Mouse (Mus musculus): ENCODE measurements around the gene Cactin.

Cactin gene

DNA sequence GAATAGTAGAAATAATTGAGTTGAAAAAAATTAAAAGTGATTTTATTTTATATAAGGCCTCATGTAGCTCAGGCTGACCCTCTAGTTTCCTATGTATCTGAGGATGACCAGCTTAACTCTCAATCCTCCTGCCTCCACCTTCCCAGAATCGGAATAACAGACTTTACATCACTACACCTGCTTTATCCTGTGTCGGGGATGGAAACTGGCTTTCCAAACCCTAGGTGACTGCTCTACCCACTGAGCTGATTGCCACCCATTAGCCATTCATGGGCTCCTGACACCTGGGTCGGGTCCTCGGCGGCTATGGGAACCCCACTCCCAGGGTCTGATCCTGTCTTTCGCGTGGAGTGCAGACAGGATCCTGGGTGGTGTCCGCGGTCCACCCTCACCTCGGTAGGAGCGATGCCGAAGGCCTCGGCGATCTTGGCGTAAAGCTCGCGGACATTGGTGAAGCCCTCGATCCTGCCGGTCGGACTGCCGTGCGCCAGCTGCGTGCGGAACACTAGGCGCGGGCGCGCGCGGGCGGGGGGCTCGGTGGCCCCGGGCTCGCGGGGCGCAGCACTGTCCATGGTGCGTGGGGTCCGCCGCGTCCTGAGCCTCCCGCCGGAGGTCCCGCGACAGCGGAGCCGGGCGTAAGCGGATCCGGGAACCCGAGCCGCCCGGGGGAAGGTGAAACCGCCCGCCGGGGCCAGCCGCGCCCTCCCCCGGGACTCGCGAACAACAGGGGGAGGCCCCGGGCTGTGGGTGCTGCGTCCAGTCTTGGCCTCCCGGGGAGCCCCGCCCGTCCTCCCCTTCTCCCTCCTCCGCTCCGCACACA lies 22.0 kb downstream of the Cactin start, which contains the start of gene Gipc3:
Gipc3 (minus strand) TSS at position 581 of the 820 bp plus-strand sequence.
- DNase-seq (ENCODE audit: low read depth): no peak

DNA sequence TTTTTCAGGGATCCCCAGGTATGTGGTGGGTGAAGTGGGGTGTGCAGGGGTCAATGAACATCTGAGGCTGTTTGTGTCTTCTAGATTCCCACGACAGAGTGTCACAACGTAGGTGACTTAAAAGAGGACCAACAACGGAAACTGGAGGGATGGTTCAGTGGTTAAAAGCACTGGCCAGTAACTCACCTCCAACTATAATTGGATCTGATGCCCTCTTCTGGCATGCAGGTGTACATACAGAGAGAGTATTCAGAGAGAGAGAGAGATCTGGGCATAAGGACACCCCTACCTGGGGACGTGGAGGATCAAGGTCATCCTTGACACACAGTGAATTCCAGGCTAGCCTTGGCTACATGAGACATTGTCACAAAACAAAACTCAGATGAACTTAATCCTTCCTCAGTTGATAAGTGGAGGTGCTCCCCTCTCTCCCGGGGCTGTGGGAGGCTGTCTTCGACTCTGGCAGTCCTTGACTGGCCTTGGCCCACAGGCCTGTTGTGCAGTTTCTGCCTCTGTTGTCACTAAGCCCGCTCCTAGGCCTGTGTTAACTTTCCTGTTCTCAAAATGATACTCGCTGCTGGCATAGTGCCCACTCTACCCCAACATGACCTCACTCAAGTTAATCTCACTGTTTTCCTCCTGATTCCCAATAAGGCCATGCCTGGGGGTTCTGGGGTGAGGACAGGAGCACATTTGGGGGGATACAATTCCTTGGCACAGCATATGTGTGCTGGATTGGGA lies 23.7 kb downstream of the Cactin start:
- DNase-seq (ENCODE audit: low read depth): peak; percentile 43

DNA sequence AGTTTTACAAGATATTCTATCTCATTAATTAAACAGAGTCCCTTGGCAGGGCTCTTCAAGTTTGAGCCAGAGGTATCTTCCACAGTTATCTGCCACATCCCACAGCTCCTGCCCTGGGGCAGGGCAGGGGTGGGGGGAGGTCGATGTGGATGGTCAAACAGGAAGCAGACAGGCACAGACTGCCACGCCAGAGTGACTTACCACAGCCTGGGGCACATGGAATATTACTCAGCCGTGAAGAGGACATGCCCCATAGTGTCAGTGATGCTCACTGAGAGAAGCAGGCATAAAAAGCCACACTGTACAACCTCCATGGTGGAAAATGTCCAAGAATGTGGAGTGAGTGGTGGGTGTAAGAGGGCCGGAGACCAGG lies 24.2 kb downstream of the Cactin start:
- DNase-seq (ENCODE audit: low read depth): no peak

DNA sequence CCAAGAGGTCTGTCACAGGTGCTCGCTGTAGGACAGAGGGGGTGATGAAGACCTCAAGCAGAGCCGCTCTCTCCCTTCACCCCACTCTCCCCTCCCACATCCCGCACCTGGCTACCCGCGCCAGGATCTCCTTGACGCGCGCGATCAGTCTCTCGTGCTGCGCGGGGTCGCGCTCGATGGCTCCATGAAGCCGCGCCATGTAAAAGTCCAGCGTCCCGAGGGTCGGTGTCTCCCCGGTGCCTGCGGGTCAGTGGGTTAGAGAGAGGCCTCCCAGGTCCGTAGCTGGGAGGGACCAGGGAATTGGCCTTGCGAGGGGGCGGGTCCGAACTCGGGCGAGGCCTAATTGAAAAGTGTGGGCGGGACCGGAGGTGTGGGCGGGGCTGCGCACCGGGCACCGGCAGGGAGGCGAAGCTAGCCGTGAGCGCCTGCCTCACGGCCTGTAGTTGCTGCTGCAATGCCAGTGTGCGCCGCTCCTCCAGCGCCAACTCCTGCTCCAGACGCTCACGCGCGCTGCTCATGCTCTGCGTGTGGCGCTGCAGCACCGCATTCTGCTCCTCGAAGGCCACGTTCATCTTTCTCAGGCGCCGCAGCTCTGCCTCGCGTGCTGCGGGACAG lies 25.7 kb downstream of the Cactin start:
- no peak for DNase-seq (ENCODE audit: low read depth)

DNA sequence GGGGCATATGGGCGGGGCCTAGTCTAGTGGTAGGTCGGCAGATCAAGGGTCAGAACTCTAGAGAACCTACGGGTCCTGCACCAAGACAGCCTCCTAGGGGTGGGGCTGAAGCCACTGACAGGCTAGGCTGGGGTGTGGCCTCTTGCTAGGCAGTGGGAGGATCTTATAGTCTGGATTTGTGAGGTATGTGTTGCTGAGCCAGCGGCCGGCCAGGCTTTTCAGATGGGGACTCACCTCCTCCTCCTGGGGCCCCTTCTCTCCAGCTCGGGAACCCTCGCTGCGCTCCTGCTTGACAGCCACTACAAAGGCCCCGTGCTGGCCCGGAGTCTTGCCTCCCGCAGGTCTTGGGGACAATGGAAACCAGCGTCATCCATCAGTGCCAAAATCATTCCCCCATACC lies 28.2 kb downstream of the Cactin start:
- DNase-seq (ENCODE audit: low read depth): peak; percentile 74

DNA sequence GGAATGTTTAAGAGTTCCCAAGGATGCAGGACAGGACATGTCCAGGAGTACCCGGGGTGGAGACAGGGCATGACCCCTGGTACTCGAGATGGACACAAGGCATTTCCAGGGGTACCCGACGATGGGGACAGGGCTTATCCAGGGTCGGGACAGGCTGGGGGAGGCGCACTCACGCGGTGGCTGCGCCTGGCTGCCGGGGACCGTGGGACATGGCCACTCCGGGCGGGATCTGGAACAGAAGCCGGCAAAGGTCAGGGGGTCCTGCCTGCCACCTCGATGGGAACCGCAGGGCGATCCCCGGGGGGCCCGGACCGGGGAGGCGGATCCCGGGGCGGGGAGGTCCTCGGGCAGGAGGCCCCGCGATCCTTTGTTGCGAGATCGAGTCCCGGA lies 29.1 kb downstream of the Cactin start:
- DNase-seq (ENCODE audit: low read depth): no peak

DNA sequence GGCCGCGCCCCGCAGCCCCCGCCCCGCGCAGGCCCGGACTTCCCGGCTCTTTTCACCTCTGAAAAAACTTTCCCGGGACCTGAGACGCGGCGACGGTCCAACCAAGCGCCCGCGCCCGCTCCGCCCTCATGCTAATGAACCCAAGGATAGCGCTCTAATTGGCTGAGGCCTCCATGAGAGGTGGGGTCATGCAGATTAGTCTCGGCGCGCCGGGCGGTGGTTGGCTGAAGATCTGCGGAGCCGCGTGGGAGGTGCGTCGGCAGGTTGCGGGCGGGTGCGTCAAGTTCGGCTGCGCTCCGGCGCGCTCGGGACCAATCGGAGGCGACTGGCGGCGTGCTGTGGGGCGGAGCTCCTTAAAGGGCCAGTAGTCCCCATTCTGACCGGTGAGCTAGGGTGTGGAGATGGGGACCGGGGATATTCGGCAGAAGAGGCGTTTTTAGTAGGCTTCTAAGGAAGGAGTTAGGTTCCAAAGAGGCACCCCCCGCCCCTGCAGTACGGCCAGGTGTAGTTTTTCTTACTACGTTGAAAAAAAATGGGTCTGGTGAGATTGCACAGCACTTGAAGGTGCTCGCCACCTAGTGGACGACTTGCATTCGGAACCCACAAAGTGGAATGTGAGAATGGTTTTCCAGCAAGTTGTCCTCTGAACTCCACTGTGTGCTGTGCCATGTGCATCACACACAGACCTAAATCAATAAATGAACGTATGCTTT lies 29.6 kb downstream of the Cactin start, which contains the start of gene Hmg20b:
Hmg20b (minus strand) TSS at position 130 of the 713 bp plus-strand sequence.
- DNase-seq (ENCODE audit: low read depth): peak; percentile 100

DNA sequence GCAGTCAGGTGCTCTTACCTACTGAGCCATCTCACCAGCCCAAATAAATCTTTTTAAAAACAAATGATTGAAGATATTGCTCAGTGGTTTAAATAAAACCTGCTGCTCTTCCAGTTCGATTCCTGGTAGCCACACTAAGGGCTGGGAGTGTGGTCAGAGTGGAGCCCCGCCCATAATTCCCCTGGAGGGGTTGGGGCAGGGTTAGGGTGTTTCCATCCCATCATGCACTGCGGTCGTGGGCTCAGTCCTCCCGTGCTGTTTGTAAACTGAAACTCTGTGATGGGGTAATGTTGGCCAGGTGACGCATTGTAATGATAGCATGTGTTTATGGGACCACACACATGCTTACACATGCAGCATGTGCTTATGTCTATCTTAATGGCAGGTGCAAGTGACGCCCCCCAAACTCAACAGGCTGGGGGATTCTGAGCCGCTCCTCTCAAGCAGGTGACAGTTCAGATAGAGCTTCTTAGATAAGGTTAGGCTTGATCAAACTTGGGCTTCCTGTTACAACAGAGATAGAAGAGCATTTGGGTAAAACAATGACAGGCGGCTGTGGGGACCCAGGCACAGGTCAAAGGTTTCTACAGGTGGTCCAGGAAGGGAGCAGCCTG lies 30.9 kb downstream of the Cactin start:
- peak; percentile 62 for DNase-seq (ENCODE audit: low read depth)

DNA sequence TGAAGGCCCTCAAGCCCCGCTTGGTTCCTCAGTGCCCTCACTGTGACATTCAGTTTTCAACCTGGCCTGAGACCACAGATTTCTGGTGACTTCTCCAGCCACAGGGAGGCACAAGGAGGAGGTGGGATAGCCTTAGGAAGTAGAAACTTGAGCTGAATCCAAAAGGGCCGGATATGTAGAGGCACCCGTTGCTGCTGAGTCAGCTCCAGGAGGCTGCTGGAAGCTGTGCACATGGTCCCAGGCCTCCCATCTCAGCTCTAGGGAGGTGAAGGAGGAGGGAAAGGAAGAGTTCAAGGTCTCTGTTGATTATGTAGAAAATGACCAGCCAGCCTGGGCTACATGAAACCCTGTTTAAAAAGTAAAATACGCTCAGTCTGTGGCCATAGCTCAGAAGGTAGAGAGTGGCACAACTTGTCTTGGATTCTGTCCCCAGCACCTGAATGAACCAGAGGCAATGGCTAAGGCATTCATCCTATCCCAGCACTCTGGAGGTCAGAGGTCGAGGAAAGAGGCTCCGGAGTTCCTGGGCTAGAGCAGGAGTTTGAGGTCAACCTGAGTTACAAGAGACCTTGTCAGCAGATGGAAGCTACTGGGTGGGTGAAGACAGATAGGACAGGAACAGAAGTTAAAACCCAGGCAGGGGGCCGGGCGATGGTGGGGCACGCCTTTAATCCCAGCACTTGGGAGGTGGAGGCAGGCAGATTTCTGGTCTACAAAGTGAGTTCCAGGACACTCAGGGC lies 34.0 kb downstream of the Cactin start:
- DNase-seq (ENCODE audit: low read depth): peak; percentile 69

DNA sequence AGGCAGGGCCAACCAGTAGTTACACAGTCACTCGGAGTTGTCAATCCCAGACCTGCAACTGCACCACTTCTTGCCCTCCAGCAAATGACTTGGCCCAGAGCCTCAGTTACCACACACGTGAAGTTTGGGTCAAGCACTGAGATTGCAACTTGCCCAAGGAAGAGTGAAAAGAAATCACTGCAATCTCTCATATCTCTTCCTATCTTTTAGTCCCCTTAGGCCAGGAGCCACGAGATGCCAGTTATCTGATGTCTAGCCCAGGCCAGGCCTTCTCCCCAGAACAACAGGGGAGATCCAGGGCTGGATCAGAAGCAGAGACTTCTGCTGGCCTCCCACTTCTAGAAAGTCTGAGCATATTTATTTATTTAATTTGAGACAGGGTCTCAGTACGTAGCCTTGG lies 34.6 kb downstream of the Cactin start:
- DNase-seq (ENCODE audit: low read depth): no peak

DNA sequence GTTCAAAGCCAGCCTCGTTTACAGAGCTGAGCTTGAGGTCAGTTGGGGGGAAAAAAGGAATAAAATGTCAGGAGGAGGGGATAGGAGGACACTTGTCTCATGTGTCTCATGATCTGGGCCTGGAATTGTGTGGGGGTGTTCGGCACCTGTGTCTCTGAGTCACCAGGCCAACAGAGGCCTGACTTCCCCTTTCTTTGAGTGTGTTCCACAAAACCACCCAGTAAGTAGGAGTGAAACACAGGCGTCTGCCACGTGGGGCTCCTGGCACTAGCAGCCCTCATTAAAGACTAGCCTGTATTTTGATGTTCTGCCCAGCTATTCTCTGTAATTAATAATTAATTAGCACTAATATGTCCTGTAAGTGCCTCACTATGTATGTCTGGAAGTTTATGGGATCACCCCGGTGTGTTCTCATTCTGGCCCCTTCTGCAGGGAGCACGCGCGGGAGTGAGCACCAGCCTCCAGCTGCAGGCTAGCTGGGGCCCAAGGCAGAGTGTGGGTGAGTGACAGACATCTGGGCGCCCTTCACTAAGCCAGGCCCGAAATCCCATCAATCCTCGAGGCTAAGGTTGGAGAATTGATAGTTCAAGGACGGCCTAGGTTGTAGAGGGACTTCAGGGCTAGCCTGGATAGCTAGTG lies 35.6 kb downstream of the Cactin start:
- DNase-seq (ENCODE audit: low read depth): no peak

DNA sequence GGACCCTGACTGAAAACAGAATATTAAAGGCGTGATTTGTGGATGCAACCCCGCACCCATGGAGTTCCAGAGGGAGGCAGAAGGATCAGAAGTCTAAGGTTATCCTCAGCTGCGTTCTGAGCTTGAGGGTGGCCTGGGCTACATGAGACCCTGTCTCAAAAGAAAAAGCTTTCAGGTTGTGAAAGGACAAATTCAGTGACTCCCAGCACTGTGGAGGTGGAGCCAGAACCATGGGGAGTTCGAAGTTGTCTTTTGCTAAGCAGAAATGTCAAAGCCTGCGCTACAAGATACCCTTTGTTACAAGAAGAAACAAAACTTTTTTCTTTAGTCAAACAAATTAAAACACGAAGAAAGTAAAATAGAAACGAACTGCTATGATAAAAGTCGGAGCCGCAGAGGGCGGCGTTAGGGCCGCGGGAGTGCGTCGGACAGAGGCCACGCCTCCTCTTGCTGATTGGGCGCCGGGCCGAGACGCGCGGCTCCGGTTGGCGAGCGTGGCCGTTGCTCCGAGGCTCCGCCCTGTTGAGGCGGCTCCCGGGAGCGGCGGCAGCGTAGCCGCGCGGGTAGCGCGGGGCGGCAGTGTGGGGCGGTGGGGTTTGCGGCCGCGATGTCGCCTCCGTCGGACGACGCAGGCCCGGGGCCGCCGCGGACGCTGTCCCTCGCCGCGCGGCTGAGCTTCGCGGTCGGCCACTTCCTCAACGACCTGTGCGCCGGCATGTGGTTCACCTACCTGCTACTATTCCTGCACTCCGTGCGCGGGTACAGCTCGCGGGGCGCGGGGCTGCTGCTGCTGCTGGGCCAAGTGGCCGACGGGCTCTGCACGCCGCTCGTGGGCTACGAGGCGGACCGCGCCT lies 36.3 kb downstream of the Cactin start, which contains the start of gene Mfsd12:
Mfsd12 (plus strand) TSS at position 501 of the 854 bp plus-strand sequence.
- peak; percentile 97 for DNase-seq (ENCODE audit: low read depth)

DNA sequence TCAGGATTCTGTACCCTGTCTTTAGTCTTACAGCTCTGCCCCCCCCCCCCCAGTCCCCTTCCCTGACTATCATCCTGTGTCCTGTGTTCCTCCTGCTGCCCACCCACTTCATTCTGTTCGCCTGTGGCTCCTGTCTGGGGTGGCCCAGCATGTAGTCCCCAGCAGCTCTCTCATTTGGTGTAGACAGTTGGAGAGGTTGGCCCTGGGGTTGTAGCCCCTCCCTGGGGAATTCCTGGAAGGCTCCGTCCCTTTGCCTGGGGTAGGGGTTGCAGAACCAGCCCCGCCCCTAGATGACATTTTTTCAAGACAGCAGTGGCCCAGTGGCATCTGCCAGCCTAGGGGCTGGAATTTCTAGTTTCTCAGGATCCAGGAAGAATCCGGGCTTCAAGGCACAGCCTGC lies 37.3 kb downstream of the Cactin start:
- DNase-seq (ENCODE audit: low read depth): no peak

DNA sequence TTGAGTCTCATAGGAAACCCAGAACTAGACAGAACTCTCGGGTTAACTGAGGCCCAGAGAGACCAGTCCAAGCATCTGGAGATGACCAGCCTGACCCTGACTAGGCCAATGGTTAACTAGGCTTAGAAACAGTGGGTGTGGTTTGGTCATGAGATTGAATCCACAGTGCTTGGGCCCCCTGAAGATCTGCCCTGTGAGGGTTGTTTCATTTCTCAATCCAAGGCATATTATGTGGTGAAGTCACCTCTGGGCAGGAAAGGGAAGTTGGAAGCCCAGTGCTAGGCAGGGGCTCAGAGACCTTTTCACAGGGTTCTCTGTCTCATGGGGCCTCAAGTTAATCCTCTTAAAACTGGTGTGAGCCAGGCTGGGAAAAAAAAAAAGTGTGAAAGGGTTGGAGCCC lies 37.9 kb downstream of the Cactin start:
- peak; percentile 19 for DNase-seq (ENCODE audit: low read depth)

DNA sequence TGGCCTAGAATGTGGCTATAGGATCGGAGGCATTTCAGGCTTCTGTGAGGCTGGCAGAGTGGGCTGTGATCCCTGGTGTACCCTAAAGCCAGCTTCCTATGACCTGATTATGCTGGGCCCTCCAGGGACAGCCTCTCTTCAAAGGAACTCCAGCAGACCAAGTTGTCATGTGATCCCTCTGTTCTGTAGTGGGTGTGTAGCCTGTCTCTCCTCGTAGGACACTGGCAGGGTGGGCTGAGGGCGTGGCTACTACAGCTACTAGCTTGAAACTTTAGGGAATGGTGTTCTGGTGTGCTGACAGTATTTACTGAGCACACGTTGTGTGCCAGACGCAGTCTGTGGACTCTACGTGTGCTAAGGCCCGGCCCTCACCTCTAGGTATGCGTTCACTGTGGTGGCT lies 39.8 kb downstream of the Cactin start:
- DNase-seq (ENCODE audit: low read depth): peak; percentile 27

DNA sequence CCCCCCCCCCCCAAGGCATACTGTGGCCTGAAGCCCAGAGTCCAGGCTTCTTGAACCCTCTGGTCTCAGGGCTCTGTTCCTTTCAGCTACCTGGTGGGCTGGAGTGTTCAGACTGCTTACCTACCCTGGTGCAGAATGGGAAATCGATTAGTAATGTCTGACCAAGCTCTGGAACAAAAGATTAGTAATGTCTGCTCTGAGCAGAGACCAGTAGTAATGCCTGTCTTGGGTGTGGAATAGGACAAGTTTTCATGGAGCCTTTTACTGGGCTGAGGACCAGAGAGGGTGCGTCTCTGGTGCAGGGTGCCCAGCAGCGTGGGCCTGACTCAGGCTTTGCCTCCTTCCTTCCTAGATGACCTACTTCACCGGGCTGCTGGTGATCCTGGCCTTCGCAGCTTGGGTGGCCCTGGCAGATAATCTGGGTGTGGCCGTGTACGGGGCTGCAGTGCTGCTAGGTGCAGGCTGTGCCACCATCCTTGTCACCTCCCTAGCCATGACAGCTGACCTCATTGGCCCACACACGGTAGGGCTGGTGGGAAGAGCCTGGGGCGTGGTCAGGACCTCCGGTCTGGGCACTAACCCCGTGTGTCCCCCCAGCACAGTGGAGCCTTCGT lies 41.5 kb downstream of the Cactin start:
- DNase-seq (ENCODE audit: low read depth): peak; percentile 20

DNA sequence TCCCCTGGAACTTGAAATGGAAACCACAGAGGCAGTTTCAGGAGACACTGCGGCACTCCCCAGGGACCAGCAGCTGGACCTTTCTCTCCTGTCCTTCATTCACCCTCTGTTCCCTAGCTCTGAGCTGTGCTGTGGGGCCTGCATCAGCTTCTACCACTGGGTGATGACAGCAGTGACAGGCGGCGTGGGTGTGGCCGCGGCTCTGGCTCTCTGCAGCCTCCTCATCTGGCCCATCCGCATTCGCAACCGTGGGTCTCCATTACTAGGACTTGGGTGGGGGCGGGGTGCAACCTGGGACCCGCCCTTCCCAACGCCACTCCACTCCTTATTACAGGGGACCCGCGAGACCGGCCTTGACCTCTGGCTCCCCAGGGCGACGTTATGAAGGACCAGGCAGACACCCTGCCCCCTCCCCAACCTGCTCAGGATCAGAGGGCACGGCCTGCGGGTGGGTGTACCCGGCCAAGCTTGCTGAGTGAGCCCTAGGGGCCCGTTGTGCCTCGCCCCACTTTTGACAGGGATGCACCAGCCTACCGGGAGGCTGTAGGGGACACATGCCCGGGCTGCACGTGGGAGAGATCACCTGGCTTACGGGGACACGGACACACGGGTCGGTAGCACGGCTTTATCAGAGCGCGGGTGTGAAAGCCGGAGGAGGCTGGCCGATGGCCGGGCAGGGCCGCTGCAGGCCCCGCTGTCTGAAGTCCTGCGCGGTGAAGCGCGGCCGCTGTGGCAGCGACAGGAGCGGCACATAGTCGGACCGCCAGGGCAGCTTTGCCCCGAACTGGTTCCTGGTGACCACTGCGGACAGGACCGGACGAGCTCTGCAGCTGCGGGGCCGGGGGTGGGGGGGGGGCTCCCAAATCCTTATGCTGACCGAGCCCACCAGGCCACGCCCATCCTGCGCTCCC lies 42.8 kb downstream of the Cactin start:
- DNase-seq (ENCODE audit: low read depth): no peak

DNA sequence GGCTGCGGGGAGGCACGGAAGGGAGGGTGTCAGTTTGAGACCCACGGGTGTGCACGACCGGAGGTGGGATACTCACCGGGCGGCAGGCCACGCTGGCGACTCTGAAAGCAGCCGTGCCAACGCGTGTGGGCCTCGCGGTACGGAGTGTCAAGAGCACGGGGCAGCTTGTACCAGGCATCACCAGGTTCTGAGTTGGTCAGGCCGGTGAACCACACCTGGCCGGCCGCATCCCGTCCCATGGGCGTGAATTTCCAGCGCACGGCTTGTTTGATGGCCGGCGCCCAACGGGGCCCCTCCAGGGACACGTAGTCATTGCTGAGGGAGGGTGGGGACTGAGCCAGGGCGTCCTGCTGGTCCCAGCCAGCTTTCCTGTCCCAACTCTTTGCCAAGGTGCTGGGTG lies 43.8 kb downstream of the Cactin start:
- DNase-seq (ENCODE audit: low read depth): no peak

All from NIH3T3 (cell line).